Mouse (Mus musculus) thymus, adult 18-20 months (tissue): ENCODE results near the gene Olfr1093.

ENCODE experiments used
- DNase-seq, 2 experiments: peaks; one replicate each; pipeline ENCODE4 v3.0.0; 2022; ENCODE audit warnings: mixed read lengths in 2 of 2

The Olfr1093 gene

GRCm38 (mm10) chr2:86782179-86782578 lies at the start of gene Olfr1093:
TSS of gene Olfr1093 (plus strand) at chr2:86782479.
- no peak for DNase-seq

DNA sequence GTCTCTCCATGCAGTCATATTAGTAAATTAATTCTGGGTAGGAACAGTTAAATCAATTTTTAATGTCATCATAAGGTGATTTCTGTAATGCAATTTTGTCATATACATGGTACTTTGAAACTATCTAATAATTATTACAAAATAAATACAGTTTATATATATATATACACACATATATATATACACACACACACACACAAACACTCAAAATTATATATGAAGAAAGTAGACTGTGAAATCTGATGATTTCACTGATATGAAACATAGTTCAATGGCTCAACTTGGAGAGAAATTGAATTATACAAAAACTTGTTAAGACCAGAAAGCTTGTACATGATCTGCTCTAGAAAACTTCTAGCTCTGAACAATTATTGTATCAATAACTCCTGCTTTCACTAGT lies 48.7 kb upstream of the Olfr1093 start, which contains the start of gene Olfr1089:
Gene Olfr1089, minus strand, starts transcription at position 101 of the 400 bp plus-strand sequence.
- no peak for DNase-seq

GRCm38 (mm10) chr2:86758893-86759292 lies 23.4 kb upstream of the Olfr1093 start, which contains the start of gene Olfr1090:
TSS of gene Olfr1090 (minus strand) at chr2:86758993.
- DNase-seq: no peak

- DNase-seq: no peak
These were observed 21.2 kb upstream of the Olfr1093 start for GRCm38 (mm10) chr2:86761050-86761449.

GRCm38 (mm10) chr2:86809918-86810317 lies 27.6 kb downstream of the Olfr1093 start, which contains the start of gene Olfr141:
TSS of gene Olfr141 (minus strand) at chr2:86810018.
- no peak for DNase-seq

DNA sequence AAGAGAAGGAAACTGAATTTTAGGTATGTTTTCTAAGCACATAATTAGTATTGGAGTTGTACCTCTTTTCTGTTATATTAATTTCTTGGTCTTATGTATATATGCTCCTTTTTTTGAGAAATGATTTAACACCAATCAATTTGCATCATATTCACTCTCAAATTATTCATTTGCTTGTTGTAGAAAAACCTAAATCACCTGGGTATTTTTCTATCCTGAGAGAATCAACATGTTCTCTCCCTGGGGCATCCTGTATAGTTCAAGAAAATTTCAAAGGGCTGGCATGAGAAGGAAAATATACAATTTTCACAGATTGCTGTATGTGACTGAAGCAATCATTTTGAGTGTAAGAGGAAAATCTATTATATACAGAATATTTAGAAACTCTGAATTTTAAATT lies 42.1 kb downstream of the Olfr1093 start, which contains the start of gene Olfr1094:
Gene Olfr1094, plus strand, starts transcription at position 301 of the 400 bp plus-strand sequence.
- DNase-seq: no peak
